Mouse (Mus musculus) bone marrow macrophage, adult 2 months (primary cell): ENCODE measurements around the gene Mapk10. TPM values are rescaled to one million over a fixed set of nuclear protein-coding genes. Genes with fewer than 3 reads are reported as not detected.
"Not testable (repeated sequence)": the region's sequence is repeated elsewhere in the genome, so short reads cannot be mapped to it uniquely, and the experiment has no call there.

ENCODE experiments used
- H3K27ac ChIP-seq: 2 replicates; pipeline ENCODE4 v1.5.1; 2012; ENCODE audit warnings: low read depth, low read length; ENCODE audit not compliant: insufficient read depth
- H3K4me1 ChIP-seq: 2 replicates; pipeline ENCODE4 v1.6.1; 2012; ENCODE audit warnings: low read length; ENCODE audit not compliant: control insufficient read depth, insufficient read depth
- H3K4me3 ChIP-seq: 2 replicates; pipeline ENCODE4 v1.5.1; 2012; ENCODE audit warnings: mild to moderate bottlenecking, low read length, moderate library complexity; ENCODE audit not compliant: insufficient read depth
- CTCF ChIP-seq: IDR thresholded peaks from 2 replicates; pipeline ENCODE4 v1.5.1; 2012; ENCODE audit warnings: low read depth, mild to moderate bottlenecking, low read length, moderate library complexity
- POLR2A ChIP-seq: IDR thresholded peaks from 2 replicates; pipeline ENCODE4 v1.6.1; 2012; ENCODE audit warnings: mild to moderate bottlenecking, low read depth, low read length, borderline replicate concordance
- polyA plus RNA-seq: library from polyadenylated mRNA; stranded (reverse); fragments of >200 nt; gene quantifications from 2 replicates; pipeline ENCODE4 v1.2.4, GENCODE M21; 2012; ENCODE audit not compliant: missing spikeins, insufficient read depth, insufficient read length

The Mapk10 gene
- polyA plus RNA-seq, 1 experiment, result not detected

GRCm38 (mm10) chr5:102991691-102992090, 219.4 kb downstream of the Mapk10 start:
- no peak overlapping the region for H3K27ac ChIP-seq
- H3K4me3 ChIP-seq, result no peak overlapping the region
- no peak for TF ChIP-seq POLR2A
- TF ChIP-seq CTCF, result no peak
- H3K4me1 ChIP-seq, result no peaks in the 10 kb centered on the region

DNA sequence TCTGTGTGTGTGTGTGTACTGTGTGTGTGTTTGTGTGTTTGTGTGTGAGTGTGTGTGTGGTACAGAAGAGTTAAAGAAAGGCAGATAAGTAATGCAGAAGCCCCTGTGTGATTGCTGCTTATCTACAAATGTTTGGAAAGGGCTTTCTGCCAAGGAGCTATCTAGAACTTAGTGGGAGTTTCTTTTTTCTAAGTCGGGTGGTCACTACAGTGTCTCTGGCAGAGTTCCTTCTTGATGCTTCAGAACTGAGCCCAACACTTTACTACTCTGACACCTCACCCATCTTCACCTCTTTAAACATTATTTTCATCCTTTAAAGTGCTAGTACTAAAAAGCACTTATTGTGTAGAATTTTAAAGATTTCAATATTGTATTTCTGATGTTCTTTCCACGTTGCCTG, 232.8 kb downstream of the Mapk10 start:
- no peak overlapping the region for H3K27ac ChIP-seq
- H3K4me1 ChIP-seq, result no peaks in the 10 kb centered on the region
- no peak for TF ChIP-seq POLR2A
- TF ChIP-seq CTCF, result no peak
- H3K4me3 ChIP-seq, result no peak overlapping the region

DNA sequence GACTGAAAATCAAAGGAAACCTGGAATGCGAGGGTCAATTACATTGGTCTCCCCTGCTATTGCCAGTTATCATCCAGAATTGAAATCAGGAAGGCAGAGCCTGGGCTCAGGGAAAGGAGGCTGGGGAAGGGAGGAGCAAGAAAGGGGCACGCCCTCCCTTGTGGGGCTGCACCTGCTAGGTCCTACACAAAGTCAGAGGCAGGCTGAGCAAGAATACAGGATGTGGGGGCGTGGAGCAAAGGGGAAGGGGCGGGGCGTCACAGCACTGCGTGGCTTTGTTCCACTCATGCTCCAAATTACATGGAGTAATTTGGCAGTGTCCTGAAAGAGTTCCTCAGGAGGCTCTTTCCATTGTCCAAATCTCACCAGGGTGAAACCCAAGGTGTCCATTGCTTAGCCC, 234.0 kb downstream of the Mapk10 start:
- no peak overlapping the region for H3K4me3 ChIP-seq

DNA sequence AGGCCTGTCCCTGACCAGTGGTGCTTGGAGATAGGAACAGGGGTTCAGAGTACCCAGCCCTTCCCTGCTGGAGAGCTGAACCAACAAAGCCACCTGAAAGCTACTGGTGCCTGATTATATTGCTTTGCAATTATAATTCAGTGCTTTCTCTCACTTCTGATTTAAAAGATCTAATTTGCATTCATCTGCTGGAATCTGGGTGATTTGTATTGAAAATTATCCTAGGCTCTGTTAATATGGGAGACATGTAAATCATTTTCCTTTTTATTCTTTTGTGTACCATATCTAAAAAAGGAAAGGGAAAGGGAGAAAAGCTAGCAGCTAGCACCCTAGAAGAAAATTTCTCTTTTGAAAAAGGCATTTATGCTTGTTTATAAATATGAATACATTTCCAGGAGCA, 234.6 kb downstream of the Mapk10 start:
- TF ChIP-seq POLR2A (no peak), CTCF (no peak)
- H3K27ac ChIP-seq, result no peak overlapping the region
- H3K4me3 ChIP-seq, result no peak overlapping the region
- no peaks in the 10 kb centered on the region for H3K4me1 ChIP-seq

More for the DNA sequence above, 234.0 kb downstream of the Mapk10 start:
- no peak for TF ChIP-seq POLR2A
- TF ChIP-seq CTCF, result no peak
- H3K4me1 ChIP-seq, result no peaks in the 10 kb centered on the region
- no peak overlapping the region for H3K27ac ChIP-seq

DNA sequence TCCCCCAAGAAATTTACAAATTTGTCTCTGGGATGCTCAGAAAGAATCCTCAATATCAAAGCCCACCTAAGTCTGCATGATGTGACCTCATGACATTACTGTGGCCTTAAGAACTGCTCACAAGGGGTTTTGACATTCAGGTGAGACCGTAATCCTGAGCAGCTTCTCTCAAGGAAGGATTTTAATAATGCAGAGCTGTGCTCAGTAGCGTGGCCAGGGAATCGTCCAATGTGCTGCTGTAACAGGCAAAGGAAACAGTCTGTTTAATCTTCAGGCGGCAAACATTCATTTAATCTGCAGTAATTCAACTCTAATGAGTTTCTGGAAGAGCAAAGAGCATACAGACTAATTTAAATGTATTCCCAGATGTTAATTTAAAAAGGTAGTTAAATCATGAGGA, 236.7 kb downstream of the Mapk10 start:
- Histone ChIP-seq H3K4me1 (no peaks in the 10 kb centered on the region), H3K27ac (no peak overlapping the region), H3K4me3 (no peak overlapping the region)
- TF ChIP-seq CTCF, result no peak
- no peak for TF ChIP-seq POLR2A

- Histone ChIP-seq H3K27ac (no peak overlapping the region), H3K4me1 (no peaks in the 10 kb centered on the region), H3K4me3 (no peak overlapping the region)
- TF ChIP-seq CTCF, result no peak
- TF ChIP-seq POLR2A, result no peak
Measured at GRCm38 (mm10) chr5:102964396-102964795, 246.7 kb downstream of the Mapk10 start.

- H3K4me1 ChIP-seq, result no peaks in the 10 kb centered on the region
- H3K4me3 ChIP-seq, result no peak overlapping the region
- no peak overlapping the region for H3K27ac ChIP-seq
- TF ChIP-seq CTCF (no peak), POLR2A (no peak)
Measured at GRCm38 (mm10) chr5:102953414-102953813, 257.7 kb downstream of the Mapk10 start.

GRCm38 (mm10) chr5:102952918-102953317, 258.2 kb downstream of the Mapk10 start:
- H3K4me3 ChIP-seq, result no peak overlapping the region

GRCm38 (mm10) chr5:102947061-102947711, 263.9 kb downstream of the Mapk10 start:
- Histone ChIP-seq H3K4me3 (no peak overlapping the region), H3K4me1 (no peaks in the 10 kb centered on the region)
- TF ChIP-seq CTCF, result no peak
- no peak for TF ChIP-seq POLR2A

More at GRCm38 (mm10) chr5:102952918-102953317, 258.2 kb downstream of the Mapk10 start:
- TF ChIP-seq CTCF (no peak), POLR2A (no peak)
- H3K27ac ChIP-seq, result no peak overlapping the region
- H3K4me1 ChIP-seq, result no peaks in the 10 kb centered on the region

GRCm38 (mm10) chr5:102946625-102947024, 264.5 kb downstream of the Mapk10 start:
- TF ChIP-seq POLR2A (no peak), CTCF (no peak)
- H3K4me1 ChIP-seq, result no peaks in the 10 kb centered on the region
- H3K4me3 ChIP-seq, result no peak overlapping the region
- H3K27ac ChIP-seq, result no peak overlapping the region

More at GRCm38 (mm10) chr5:102947061-102947711, 263.9 kb downstream of the Mapk10 start:
- no peak overlapping the region for H3K27ac ChIP-seq

- H3K27ac ChIP-seq, H3K4me1 ChIP-seq, H3K4me3 ChIP-seq: not testable (repeated sequence)
Measured at GRCm38 (mm10) chr5:102943864-102944630, 267.1 kb downstream of the Mapk10 start.
